Comparison of ENCODE assay signal across 7 mouse cellular contexts in the genomic region with DNA sequence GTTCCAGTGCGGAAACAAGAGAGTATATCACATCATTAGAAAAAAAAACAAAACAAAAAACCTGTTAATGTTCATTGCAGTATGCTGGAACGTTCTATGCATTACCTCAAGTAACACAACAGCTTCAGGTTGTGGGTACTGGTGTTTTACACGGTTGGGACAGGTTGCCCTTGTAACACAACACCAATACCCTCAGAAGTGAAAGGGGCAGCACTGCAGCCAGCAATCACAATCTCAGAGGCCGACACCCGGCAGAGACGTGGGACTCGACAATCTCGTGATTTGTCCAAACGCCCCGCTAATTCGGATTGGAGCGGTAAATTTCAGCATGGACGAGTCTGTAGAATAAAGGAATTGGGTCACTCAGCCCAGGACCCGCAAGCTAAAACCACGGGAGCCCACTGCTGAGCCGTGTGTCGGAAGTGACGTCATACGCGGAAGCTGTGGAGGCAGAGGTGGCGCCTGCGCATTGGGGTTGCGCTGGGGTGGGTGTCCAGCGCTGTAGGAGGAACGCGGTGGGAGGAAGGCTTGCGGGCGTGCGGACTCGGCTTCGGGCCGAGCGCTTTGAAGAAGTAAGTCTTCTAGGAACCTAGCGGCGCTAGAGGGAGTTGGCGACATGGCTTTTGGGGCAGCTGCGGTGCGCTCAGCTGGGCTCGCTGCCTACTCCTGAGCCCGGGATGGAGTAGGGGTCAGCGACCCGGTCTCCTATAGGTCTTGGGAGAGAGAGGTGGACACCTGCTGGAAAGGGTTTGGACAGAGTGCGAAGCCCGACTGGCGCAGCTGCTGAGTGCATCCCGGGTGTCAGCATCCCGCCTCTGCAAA. TPM values are rescaled to one million over a fixed set of nuclear protein-coding genes. Genes with fewer than 3 reads are reported as not detected.
DNase-seq lines count a peak whose midpoint lies in the region; ATAC-seq and TF ChIP-seq lines count a peak whose summit lies in the region.

A gene (plus strand): TSS at position 472 of the 822 bp plus-strand sequence.

- H3K9ac ChIP-seq in embryonic facial prominence, embryonic 12.5 days, result peak within 1 kb of the TSS; percentile 73
- H3K9ac ChIP-seq in heart, adult 2 months (ENCODE audit: low read depth, low read length), result peak within 1 kb of the TSS; percentile 85
- H3K9ac ChIP-seq in limb, embryonic 13.5 days, result peak within 1 kb of the TSS; percentile 85
- H3K9ac ChIP-seq in midbrain, embryonic 16.5 days (ENCODE audit: low read depth, low read length), result peak within 1 kb of the TSS; percentile 78

- H3K27ac ChIP-seq in embryonic facial prominence, embryonic 12.5 days, result peak within 1 kb of the TSS; percentile 78
- H3K27ac ChIP-seq in heart, adult 2 months, result peak within 1 kb of the TSS; percentile 96
- H3K27ac ChIP-seq in limb, embryonic 13.5 days, result peak within 1 kb of the TSS; percentile 74
- peak within 1 kb of the TSS; percentile 72 for H3K27ac ChIP-seq in midbrain, embryonic 16.5 days (ENCODE audit: low read length)

- peak within 1 kb of the TSS; percentile 68 for H3K4me3 ChIP-seq in embryonic facial prominence, embryonic 12.5 days
- H3K4me3 ChIP-seq in heart, adult 2 months, result peak within 1 kb of the TSS; percentile 100
- H3K4me3 ChIP-seq in limb, embryonic 13.5 days, result peak within 1 kb of the TSS; percentile 83
- H3K4me3 ChIP-seq in midbrain, embryonic 16.5 days (ENCODE audit: low read depth, low read length), result peak within 1 kb of the TSS; percentile 67

- peak; percentile 97 for ATAC-seq in embryonic facial prominence, embryonic 12.5 days (ENCODE audit: insufficient number of reproducible peaks, insufficient read depth, low FRiP score, low TSS enrichment)
- peak; percentile 98 for ATAC-seq in limb, embryonic 13.5 days (ENCODE audit: low FRiP score, low read depth)
- peak; percentile 99 for ATAC-seq in midbrain, embryonic 16.5 days

- TF ChIP-seq EP300 in heart, adult 2 months (IDR thresholded peaks at IDR 0.05; ENCODE audit: insufficient read depth, low read depth, low read length), result peak; percentile 75; the same call in 1 of the 2 replicates

- H3K79me2 ChIP-seq in heart, adult 2 months (replicated peaks; ENCODE audit: control insufficient read depth, insufficient read depth, low read length), result no peaks in the 10 kb centered on the region

- DNase-seq in adrenal gland, postnatal 25 days, result peak; percentile 95
- DNase-seq in heart, adult 2 months, result peak; percentile 95 to 96
- DNase-seq in kidney, adult 8-10 months, result peak; percentile 92 to 93
- DNase-seq in spleen, postnatal 10 days (ENCODE audit: low spot score in 2 of 2), result peak; percentile 89 to 97

- 2% methylated on average over 47 of the region's 47 CpGs for WGBS in embryonic facial prominence, embryonic 12.5 days
- WGBS in heart, adult 2 months, result 1% methylated on average over 47 of the region's 47 CpGs
- 2% methylated on average over 47 of the region's 47 CpGs for WGBS in limb, embryonic 13.5 days
- WGBS in midbrain, embryonic 16.5 days, result 2% methylated on average over 47 of the region's 47 CpGs

- H3K36me3 ChIP-seq in embryonic facial prominence, embryonic 12.5 days, result peaks cover under 1% of the 10 kb centered on the region; the same call in 1 of the 2 replicates
- H3K36me3 ChIP-seq in heart, adult 2 months (ENCODE audit: control insufficient read depth, insufficient read depth, low read length), result no peaks in the 10 kb centered on the region
- peaks cover under 1% of the 10 kb centered on the region; the same call in 1 of the 2 replicates for H3K36me3 ChIP-seq in limb, embryonic 13.5 days
- peaks cover 3% of the 10 kb centered on the region; the same call in 1 of the 2 replicates for H3K36me3 ChIP-seq in midbrain, embryonic 16.5 days (ENCODE audit: control insufficient read depth, insufficient read depth, low read length)

- no peaks in the 10 kb centered on the region for H3K9me3 ChIP-seq in embryonic facial prominence, embryonic 12.5 days
- H3K9me3 ChIP-seq in limb, embryonic 13.5 days, result no peaks in the 10 kb centered on the region
- no peaks in the 10 kb centered on the region for H3K9me3 ChIP-seq in midbrain, embryonic 16.5 days (replicated peaks; ENCODE audit: control insufficient read depth, low read length, poor library complexity, severe bottlenecking)

- TF ChIP-seq POLR2A in heart, adult 2 months (IDR thresholded peaks at IDR 0.05; ENCODE audit: insufficient read depth, low read depth, low read length), result peak; percentile 96

- H3K4me2 ChIP-seq in embryonic facial prominence, embryonic 12.5 days (replicated peaks), result peak within 1 kb of the TSS; percentile 70
- peak within 1 kb of the TSS; percentile 85 for H3K4me2 ChIP-seq in limb, embryonic 13.5 days (replicated peaks)
- H3K4me2 ChIP-seq in midbrain, embryonic 16.5 days (ENCODE audit: low read length), result peak within 1 kb of the TSS; percentile 69

- H3K4me1 ChIP-seq in embryonic facial prominence, embryonic 12.5 days, result 0 out of 2 replicates have a peak, but pooled peaks cover 4% of the 10 kb centered on the region
- peaks cover 1% of the 10 kb centered on the region for H3K4me1 ChIP-seq in heart, adult 2 months (ENCODE audit: control insufficient read depth, insufficient read depth, low read length)
- H3K4me1 ChIP-seq in limb, embryonic 13.5 days, result peaks cover 10% of the 10 kb centered on the region
- peaks cover 16% of the 10 kb centered on the region for H3K4me1 ChIP-seq in midbrain, embryonic 16.5 days (ENCODE audit: control insufficient read depth, insufficient read depth, low read length)

- peak; percentile 37 for TF ChIP-seq CTCF in heart, adult 2 months (IDR thresholded peaks at IDR 0.05)

- intact Hi-C loops in heart, adult 2 months (cut with DNase I), result loop anchor here (2.0 kb wide), 1 partner anchor 21 kb away; no protein-coding TSS in a partner anchor

- no peaks in the 10 kb centered on the region for H3K27me3 ChIP-seq in embryonic facial prominence, embryonic 12.5 days
- H3K27me3 ChIP-seq in heart, adult 2 months (ENCODE audit: control insufficient read depth, insufficient read depth, low read length), result no peaks in the 10 kb centered on the region
- H3K27me3 ChIP-seq in limb, embryonic 13.5 days, result no peaks in the 10 kb centered on the region
- H3K27me3 ChIP-seq in midbrain, embryonic 16.5 days (ENCODE audit: control insufficient read depth, insufficient read depth, low read depth, low read length), result no peaks in the 10 kb centered on the region

RNA-seq across cellular contexts. Expression of the gene that starts here (rescaled TPM):
- total RNA-seq in adrenal gland, postnatal 25 days (2021), result 1.0 and 1.2 TPM in 2 replicates
- polyA plus RNA-seq in embryonic facial prominence, embryonic 12.5 days (2016; fragmentation: Nextera tagmentation; extraction: Ambion mirVana), result 1.5 and 2.0 TPM in 2 replicates
- under 1 TPM; 0.96 to 0.97 TPM for total RNA-seq in heart, adult 2 months (2021)
- 0.62 and 1.1 TPM in 2 replicates for polyA plus RNA-seq in heart, adult 2 months (2012; rRNA removed)
- 0.87 and 1.0 TPM in 2 replicates for polyA plus RNA-seq in limb, embryonic 13.5 days (2015; fragmentation: Nextera tagmentation; extraction: Ambion mirVana)
- 6.4 TPM in 2 replicates for polyA plus RNA-seq in midbrain, embryonic 16.5 days (2015; fragmentation: Nextera tagmentation; extraction: Ambion mirVana)

Comparison
In these comparisons a context has a peak if more than half of its experiments do, and no peak if none do; other contexts are left out.
1. Peak in every context shown above with its lines: DNase-seq, ATAC-seq, H3K4me3 ChIP-seq and H3K27ac ChIP-seq.